Mouse (Mus musculus) embryo, embryonic 11.5 days (tissue): ENCODE measurements at regions not wholly inside any gene's neighbourhood (a gene's known extent, or its start where the extent isn't known, plus 50 kb on each side); places are given as distances from the start of the nearest gene placed in this dataset.
"Not testable (repeated sequence)": the region's sequence is repeated elsewhere in the genome, so short reads cannot be mapped to it uniquely, and the experiment has no call there.

Source experiments
- DNase-seq: peaks from one replicate; pipeline ENCODE4 v3.0.0-alpha.2; 2012; ENCODE audit warnings: low read depth, low spot score

DNA sequence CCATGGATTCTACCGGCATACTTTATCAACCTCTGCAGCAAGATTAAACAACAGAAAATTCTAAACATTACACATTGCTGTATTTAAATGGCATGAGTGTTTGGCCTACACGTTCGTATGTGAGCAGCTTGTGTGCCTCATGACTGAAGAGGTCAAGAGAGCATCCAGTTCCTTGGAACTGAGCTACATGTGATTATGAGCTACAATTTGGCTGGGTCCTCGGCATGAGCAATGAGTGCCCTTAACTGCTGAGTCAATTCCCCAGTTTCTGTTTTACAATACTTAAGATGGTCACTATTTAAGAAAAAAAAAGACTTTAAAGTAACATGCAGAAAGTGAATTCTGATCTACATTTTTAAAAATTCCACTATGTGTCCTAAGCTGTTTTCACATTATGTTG, 338.4 kb upstream of the Gpc6 start:
- no peak for DNase-seq

DNA sequence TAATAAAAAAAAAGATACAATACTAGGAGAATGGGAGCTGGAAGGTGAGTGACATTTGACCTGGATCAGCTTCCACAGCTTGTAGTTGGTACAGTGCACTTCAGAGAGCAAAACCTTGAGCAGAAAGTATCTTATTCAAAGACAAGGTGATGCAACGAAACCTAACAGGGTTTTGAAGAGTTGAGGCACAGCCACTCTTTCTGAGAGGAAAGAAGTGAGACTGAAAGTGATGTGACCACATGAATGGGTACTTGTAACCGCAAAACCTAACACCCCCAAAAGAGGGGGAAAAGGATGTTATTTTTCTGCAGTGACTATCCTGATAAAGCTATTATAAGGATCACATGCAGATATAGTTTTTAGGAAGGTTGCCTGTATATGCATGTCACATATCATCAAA, 335.6 kb upstream of the Gpc6 start:
- DNase-seq = no peak

DNA sequence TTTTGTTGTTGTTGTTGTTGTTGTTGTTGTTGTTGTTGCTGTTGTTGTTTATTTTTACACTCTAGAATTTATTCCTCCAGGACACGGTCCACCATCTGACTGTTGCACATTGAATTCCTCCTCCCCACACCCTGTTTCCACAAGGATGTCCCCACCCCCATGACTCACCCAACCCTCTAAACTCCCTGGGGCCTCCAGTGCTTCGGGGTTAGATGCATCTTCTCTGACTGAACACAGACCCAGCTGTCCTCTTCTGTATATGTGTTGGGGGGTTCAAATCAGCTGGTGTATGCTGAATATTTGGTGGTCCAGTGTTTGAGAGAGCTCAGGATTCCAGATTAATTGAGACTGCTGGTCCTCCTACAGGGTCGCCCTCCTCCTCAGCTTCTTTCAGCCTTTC, 335.0 kb upstream of the Gpc6 start:
- no peak for DNase-seq

DNA sequence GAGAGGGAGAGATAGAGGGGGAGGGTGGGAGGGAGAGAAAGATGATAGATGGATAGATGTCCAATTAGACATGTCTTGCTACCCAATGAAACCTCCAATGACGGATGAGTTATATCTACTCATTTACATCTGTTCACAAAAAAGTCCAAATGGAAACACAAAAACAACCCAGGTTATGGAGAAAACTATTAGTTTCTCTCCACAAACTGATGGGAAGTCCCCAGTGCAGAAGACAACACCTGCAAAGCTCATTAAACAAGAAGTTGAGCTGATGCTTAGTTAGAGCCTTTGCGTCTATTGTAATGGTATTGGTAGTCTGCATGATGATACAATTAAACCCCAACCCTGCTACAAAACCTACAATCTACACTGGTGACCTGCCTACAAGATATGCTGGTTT, 317.0 kb upstream of the Gpc6 start:
- DNase-seq = no peak

DNA sequence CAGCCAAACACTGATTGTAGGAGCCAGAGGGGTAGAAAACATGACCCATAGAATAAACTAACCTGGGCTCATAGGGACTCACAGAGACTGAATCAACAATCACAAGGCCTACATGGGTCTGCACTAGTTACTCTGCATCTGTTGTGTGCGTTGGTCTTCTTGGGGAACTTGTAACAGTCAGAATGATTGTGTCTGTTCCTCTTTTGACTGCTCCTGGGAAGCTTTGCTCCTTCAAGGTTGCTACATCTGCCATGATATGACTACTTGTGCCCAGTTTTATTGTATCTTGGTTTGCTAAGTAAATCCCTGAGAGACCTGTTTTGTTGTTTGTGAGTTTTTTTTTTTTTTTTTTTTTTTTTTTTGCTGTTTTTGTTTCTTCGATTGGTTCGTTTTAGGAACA, 313.9 kb upstream of the Gpc6 start:
- no peak for DNase-seq

DNA sequence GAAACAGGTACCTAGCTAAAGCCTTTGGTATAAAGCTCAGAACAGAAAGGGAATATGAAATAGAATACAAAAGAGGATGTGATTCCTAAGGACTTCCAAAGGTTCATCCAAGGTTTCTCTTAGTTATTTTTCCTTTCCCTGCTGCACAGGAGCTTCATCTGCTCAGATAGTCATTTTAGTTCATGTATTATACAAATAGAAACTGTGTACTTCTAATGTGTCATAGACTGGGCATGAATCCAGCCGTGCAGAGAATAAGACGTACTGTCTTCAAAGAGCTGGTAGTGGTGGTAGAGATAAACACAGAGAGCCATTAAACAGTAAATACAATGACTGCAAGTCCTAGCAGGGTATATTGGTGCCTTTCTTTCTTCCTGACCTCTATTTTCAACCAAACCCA, 292.9 kb upstream of the Gpc6 start:
- DNase-seq = no peak

DNA sequence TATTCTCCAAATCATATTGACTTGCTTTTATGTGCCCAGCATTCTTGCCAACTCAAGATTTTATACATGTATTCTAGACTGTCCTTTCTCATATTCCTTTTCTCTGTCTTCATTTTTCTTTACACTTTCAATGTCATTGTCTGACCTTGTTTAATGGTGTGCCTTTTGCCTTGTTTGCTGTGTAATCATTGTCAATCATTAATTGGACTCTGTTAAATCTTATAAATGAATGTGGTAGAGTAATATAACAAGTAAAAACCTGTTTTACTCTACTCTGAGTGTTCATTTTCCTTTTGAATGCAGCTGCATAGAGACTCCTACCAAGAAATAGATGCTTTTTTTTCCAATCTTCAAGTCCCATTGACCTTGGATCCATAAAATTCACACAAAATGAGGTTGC, 283.0 kb upstream of the Gpc6 start:
- DNase-seq = no peak

DNA sequence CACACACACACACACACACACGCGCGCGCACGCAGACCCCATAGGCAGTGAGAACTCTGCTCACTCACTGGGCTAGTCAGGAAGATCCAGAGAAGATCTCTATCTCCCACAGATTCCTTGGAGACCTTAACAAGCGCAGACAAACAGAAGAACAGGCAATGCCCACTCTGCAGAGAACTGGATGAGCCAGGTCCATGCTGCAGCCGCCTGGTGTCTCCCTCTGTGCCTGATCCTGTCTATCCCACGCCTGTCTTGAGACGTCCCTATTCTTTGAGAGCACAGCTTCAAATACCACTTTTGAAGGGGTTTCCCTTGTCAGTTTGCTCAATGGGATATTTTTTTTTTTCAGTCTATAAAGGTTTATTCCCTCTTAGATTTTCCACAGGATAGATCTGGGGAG, 273.2 kb upstream of the Gpc6 start:
- DNase-seq = no peak

DNA sequence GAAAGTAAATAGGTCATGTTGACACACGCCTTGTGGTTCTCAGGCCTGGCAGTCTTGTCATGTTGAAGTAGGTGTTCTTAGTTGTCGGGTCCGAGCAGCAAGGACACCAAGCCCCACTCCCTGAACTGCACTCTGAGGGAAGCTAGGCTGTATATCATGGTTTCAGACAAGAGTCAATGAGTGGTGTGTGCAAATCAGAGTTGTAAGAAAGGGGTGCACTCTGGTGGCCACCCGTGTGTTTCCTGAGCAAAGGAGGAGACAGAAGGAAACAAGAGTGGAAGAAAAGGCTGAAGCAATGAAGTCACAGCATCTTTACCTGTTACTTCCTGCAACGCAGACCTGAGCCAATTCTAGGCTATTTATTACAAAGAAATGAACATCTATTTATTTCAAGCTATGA, 241.2 kb upstream of the Gpc6 start:
- DNase-seq = no peak

DNA sequence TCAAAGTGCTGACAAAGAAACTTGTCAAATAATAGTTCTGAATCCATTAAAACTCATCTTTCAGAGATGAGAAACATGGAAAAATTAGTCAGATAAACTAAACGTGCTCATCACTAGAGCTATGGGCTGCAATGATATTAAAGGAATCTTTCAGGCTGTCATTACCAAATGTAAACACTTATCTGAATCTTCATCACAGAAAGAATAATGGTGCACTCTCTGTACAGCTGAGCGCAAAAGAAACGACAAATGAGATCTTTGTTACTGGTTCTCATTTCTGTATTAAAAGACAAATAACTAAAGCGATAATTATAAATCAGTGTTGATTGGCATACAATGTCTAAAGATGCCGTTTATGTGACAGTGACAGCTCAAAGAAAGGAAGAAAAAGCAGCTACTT, 227.4 kb upstream of the Gpc6 start:
- no peak for DNase-seq

DNA sequence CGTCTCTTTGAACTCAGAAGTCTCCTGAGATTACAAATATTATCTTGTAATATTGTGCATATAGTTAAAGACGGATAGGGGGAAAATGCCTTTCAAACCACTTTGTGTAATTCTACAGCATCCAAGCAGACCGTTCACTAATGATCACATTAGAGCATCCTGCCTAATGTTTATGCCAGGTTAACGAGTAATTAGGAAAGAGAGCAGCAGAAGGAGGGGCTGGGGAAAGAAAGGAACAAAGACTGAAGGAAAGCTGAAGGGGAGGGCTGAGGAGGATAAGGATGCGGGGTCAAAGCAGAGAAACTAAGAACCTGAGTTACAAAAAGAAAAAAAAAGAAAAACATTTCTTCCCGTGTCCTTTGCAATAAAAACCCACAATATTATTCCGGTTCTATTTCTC, 226.7 kb upstream of the Gpc6 start:
- DNase-seq = no peak

DNA sequence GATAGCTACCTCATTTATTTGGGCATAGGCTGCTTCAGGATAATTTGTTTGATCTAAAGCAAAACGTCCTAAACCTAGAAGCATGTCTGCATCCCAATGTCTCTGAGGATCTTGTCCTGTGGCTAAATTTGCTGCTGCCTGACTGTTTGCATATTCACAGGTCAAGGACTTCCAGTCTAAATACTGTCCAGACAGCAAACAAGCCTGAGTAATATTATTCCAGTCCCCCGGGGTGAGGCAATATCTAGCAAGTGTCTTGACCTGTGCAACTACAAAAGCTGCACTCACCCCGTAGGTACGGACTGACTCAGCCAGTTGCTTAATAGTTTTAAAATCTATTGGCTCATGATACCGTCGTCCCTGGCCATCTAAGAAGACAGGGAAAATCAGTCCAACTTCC, 190.5 kb upstream of the Gpc6 start:
- DNase-seq = not testable (repeated sequence)

DNA sequence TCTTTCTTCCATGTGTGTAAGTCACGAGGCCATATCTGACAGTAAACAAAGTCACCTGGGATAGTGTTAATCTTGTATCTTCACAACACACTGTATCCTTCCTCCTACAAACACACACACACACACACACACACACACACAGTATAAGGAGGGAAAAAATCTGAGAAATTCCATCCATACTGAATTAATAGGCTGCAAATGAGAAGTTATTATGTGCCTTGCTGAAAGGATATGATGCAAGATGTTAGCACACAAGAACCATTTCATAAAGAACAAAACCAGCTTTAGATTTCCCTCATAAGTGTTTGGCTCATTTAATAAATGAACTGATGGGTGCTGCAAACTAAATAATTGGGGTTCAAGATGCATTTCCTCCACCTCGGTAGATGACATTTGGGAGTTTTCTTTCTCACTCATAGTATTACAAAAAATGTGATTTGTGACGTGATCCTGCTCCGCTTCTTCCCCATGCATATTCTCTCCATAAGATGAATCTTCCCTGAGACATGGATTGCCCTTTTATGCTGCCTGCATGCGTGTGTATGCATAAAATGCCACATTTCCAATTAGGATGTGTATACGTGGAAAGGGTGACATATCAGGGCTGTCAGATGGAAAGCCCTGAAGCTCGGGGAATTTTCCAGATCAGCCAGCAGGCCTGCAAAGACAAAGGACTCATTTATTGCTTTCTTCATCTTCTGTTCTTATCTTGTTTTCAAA, 170.5 kb upstream of the Gpc6 start:
- no peak for DNase-seq

DNA sequence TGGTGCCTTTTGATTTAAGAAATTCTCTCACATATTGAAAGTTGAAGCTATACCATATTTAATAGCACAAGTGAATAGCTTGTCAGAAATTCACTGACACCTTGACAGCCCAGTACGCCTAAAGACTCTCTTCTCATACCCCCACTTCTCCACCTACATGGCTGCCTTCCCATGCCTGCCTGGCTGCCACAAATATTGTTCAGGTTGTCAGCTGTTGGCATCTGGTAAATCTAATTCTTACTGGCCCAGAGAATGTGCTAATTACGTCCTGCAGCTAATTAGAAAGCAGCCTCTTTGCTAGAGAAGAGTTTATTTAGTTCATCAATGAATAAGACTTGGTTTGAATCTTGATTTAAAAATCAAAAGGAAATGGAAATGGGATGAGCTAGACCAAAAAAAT, 163.7 kb upstream of the Gpc6 start:
- no peak for DNase-seq

DNA sequence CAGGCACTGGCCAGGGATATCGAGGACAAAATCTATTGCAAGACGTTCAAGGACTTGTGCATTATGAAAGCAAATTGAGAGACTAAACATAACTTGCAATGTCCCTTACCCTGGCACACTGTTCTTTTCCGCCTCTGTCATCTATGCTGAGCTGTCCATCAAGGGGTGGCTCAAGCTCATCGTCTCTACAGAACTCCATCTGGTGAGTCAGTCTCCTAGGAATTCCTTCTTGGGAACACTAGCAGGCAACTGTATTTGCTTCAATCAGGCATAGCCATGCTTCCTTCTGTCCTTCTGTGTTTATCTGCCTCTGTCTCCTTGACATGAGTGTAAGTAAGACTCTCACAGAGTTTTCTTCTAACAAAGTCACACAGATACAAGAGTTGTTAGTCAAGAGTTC, 154.0 kb upstream of the Gpc6 start:
- DNase-seq = no peak

DNA sequence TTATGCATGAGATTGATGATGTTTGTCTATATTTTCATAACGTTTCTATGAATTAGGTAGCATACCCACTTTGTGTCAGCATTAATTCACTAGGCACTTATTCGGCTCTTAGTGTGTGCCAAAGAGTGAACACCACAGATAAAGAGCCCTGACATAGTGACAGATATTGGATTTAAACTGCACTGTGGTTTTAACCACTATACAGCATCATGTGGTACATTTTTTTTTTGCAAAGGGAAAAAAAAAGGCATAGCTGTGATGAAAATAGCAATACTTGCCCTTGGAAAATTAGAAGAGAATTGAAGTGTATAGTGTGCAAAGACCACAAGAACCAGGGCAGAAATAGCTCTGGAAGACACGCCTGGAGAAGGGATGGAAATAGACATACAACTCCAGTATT, 153.4 kb upstream of the Gpc6 start:
- no peak for DNase-seq

DNA sequence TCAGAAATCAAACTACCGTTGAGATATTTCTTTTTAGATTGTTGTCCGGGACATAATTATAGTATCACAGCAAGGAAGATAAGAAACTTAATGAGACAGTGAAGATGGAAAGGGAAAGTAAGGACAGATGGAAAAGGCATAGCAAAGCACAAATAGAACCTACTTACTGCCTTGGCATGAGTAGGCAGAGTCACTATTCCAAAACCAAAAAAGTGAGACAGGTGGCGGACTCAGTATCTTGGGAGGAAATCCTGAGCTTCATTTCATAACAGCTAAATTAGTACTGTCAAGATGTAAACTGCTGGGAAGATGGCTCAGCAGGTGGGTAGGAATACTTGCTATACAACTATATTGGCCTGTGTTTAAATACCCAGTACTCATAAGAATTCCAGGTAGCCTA, 145.5 kb upstream of the Gpc6 start:
- DNase-seq = no peak

DNA sequence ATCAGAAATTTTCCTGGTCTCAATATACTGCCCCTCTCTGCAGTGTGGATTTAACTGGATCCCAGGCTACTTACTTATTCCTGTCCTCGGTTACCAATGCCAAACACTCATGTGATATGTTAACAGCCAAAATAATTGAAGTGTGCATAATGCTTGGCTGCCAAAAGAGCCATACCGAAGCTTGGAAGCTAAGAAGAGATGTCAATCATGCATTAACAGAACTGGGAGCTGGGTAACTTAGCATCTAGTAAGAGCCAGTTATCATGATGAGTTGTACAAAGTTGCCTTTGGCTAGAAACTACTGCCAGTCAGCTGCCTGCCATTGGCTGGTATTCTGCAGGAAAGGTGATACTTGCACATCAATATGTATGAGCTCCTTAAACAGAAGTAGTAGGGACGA, 141.3 kb upstream of the Gpc6 start:
- no peak for DNase-seq

DNA sequence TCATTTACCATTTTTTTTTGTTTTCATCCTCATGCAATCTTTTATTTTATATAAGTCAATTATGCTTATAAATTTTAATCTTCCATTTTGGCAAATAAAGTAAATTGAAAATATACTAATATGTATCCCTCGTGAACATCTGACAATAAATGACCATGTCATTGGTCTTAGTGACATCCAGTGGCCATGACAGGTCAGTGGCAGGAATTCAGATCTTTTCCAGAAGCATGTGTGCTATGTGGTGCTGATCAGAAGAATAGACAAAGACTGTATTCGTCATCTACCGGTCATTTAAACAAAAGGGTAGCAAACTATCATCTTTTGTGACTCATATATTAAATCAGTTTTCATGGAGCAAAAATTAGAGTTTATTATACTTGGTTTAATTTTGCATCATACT, 118.6 kb upstream of the Gpc6 start:
- no peak for DNase-seq

DNA sequence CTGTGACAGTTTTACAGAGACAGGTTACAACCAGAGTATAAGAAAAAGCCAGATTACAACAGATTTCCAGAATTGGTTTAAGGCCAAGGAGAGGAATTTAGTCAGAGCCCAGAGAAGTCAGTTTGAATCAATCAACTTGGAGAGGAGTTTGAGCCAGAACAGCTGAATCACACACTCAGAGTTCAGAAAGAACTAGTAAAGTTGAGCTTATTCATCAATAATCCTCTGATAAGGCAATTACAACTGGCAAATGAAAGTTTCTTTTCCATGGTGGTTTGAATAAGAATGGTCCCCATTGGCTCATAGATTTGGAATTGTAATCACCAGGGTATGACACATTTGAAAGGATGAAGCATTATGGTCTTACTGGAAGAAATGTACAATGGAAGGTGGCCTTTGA, 116.5 kb upstream of the Gpc6 start:
- no peak for DNase-seq

DNA sequence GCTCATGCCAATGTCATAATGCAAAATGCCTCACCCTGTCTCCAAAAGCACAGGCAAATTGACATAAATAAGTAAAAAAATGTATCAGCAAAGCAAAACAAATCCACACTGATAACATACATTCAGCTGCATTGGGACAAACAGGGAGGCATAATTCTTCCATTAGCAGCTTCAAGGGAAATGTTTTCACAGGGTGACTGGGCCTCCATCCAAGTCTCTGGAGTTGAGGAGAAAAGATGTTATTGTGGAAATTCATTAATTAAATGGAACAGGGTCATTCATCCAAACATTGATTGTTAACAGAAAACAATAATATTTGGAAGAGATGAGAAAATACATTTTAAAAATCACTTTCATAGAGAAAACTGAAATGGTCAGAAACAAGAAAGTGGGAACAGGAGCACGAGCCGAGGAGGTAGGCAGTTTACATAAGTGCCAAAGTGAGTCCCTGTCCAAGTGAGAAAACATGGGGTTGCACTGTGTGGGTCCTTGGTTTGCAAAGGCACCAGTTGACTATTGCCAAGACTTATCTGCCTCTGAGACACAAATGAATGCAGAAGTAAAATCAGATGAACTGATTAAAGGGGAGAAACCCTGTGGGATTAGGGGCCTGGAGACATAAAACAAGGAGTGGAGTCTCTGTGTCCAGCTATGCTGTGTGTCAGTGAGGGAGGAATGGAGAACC, 114.3 kb upstream of the Gpc6 start:
- no peak for DNase-seq

DNA sequence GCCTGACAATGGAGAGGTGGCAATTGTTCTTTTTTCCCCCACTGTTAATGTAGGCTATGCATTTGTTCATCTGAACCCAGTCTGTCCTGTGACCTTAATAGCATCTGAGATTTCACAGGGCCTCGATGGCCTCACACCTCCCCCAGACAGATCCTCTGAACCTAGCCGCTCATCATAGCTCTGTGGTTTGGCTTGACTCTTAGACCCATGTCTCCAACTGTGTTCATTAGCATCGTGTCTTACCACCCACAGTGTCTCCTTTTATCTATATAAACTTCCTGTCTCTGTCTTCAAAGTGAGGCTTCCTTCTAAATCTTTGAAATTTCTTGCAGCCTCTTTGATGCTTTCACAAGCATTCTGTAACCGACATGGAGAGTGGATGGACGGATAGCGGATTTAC, 87.9 kb upstream of the Gpc6 start:
- no peak for DNase-seq

DNA sequence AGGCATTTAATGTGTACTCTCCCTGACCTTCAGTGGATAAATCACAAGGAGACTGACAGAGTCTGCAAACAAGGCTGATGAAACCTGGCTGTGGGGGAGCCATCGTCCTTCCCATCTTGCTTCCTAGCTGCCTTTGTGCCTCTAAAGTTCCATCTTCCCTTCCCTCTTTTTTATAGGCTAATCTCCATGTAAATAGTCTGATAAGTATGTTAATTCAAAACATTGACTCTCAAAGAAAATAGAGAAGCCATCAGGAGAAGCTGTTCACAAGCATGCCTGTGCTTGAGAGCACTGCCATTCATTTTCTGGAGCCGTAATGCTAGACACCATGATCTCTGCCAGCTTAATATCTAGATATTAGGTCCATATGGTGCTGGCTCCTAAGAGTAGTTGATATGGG, 55.7 kb upstream of the Gpc6 start:
- peak; percentile 14 for DNase-seq

DNA sequence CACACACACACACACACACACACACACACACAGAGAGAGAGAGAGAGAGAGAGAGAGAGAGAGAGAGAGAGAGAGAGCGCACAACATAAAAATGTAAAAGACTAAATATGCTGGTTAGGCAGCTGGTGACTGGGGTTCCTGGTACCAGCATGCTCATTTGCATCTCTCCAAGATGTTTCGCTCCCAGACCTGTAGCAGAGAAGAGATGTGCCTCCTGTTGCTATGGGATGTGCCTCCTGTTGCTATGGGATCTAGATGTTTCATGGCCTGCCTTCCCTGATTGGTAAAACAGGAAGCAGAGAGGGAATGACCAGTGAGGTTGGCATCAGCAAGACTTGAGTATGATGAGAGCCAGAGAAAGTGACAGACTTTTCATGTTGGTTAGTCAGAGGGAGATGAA, 55.1 kb upstream of the Gpc6 start:
- DNase-seq = no peak
